Comparison of ENCODE assay signal across 14 mouse cellular contexts in genomic region chr6:118302783-118303350, GRCm38 (mm10).
DNase-seq lines count a peak whose midpoint lies in the region; ATAC-seq and TF ChIP-seq lines count a peak whose summit lies in the region.
"Had no signal": no experiment of that assay in that cellular context is flagged by ENCODE, and none has a peak within 500 bp of the region (broad histone marks: within the 10 kb centered on the region; RNA-seq: fewer than 3 reads in every experiment).

No protein-coding gene starts in this region.

- WGBS in hindbrain, embryonic 10.5 days: 56% methylated on average over 7 of the region's 7 CpGs
- WGBS in hindbrain, postnatal 0 days: 59% methylated on average over 7 of the region's 7 CpGs
- 45% methylated on average over 7 of the region's 7 CpGs for WGBS in embryonic facial prominence, embryonic 10.5 days
- WGBS in neural tube, embryonic 14.5 days: 41% methylated on average over 7 of the region's 7 CpGs

- H3K4me3 ChIP-seq in hindbrain, embryonic 10.5 days: no peak overlapping the region
- H3K4me3 ChIP-seq in hindbrain, postnatal 0 days (ENCODE audit: low read length): no peak overlapping the region
- H3K4me3 ChIP-seq in embryonic facial prominence, embryonic 10.5 days: no peak overlapping the region
- H3K4me3 ChIP-seq in neural tube, embryonic 14.5 days (ENCODE audit: low read depth, low read length): no peak overlapping the region

- no peak overlapping the region for H3K4me2 ChIP-seq in hindbrain, postnatal 0 days (ENCODE audit: low read depth, low read length)
- no peak overlapping the region for H3K4me2 ChIP-seq in neural tube, embryonic 14.5 days (ENCODE audit: low read depth, low read length)

- no peak overlapping the region for H3K9ac ChIP-seq in hindbrain, postnatal 0 days (replicated peaks; ENCODE audit: low read length)
- no peak overlapping the region for H3K9ac ChIP-seq in neural tube, embryonic 14.5 days (replicated peaks; ENCODE audit: low read depth, low read length)
- H3K9ac ChIP-seq: liver, embryonic 14.5 days had no signal

- no peaks in the 10 kb centered on the region for H3K36me3 ChIP-seq in hindbrain, embryonic 10.5 days
- no peaks in the 10 kb centered on the region for H3K36me3 ChIP-seq in hindbrain, postnatal 0 days (ENCODE audit: insufficient read depth, low read length)
- H3K36me3 ChIP-seq in embryonic facial prominence, embryonic 10.5 days (replicated peaks): no peaks in the 10 kb centered on the region
- no peaks in the 10 kb centered on the region for H3K36me3 ChIP-seq in neural tube, embryonic 14.5 days (ENCODE audit: control insufficient read depth, insufficient read depth, low read length)

- no peak for ATAC-seq in hindbrain, postnatal 0 days
- ATAC-seq in neural tube, embryonic 14.5 days (ENCODE audit: low read depth): peak; percentile 36; the same call in 1 of the 2 replicates
- ATAC-seq: intestine, embryonic 16.5 days had no signal

- DNase-seq in hindbrain, embryonic 10.5 days (ENCODE audit: low spot score): no peak
- DNase-seq in hindbrain, postnatal 0 days (ENCODE audit: low spot score): no peak
- DNase-seq in lung, postnatal 25 days (ENCODE audit: low spot score): peak; percentile 23
- DNase-seq in lung, postnatal 4 days: no peak
- no peak for DNase-seq in embryonic facial prominence, embryonic 10.5 days (ENCODE audit: low spot score)
- DNase-seq in right cerebral cortex, postnatal 14 days: no peak
- no peak for DNase-seq in layer of hippocampus, postnatal 25 days (ENCODE audit: extremely low spot score in 1 of 2, low spot score in 1 of 2)
- DNase-seq: cerebellum, adult 18-20 months; heart, adult 18-20 months; layer of hippocampus, postnatal 36 days; lung, postnatal 14 days had no signal

- H3K4me1 ChIP-seq in hindbrain, embryonic 10.5 days (replicated peaks): peaks cover 42% of the 10 kb centered on the region
- H3K4me1 ChIP-seq in hindbrain, postnatal 0 days (ENCODE audit: insufficient read depth, low read length): 0 out of 2 replicates have a peak, but pooled peaks cover 13% of the 10 kb centered on the region
- peaks cover 41% of the 10 kb centered on the region for H3K4me1 ChIP-seq in embryonic facial prominence, embryonic 10.5 days
- H3K4me1 ChIP-seq in neural tube, embryonic 14.5 days (ENCODE audit: control insufficient read depth, insufficient read depth, low read length): peaks cover 8% of the 10 kb centered on the region; the same call in 1 of the 2 replicates

- no peaks in the 10 kb centered on the region for H3K9me3 ChIP-seq in hindbrain, embryonic 10.5 days
- no peaks in the 10 kb centered on the region for H3K9me3 ChIP-seq in hindbrain, postnatal 0 days (ENCODE audit: low read length)
- H3K9me3 ChIP-seq in embryonic facial prominence, embryonic 10.5 days: no peaks in the 10 kb centered on the region
- H3K9me3 ChIP-seq in neural tube, embryonic 14.5 days (ENCODE audit: control insufficient read depth, low read length): no peaks in the 10 kb centered on the region

- H3K27me3 ChIP-seq in hindbrain, embryonic 10.5 days (ENCODE audit: insufficient read depth, poor library complexity, severe bottlenecking): no peaks in the 10 kb centered on the region
- H3K27me3 ChIP-seq in hindbrain, postnatal 0 days (ENCODE audit: insufficient read depth, low read length): no peaks in the 10 kb centered on the region
- H3K27me3 ChIP-seq in embryonic facial prominence, embryonic 10.5 days (replicated peaks; ENCODE audit: low read depth, poor library complexity, severe bottlenecking): 0 out of 2 replicates have a peak, but pooled peaks cover 6% of the 10 kb centered on the region
- no peaks in the 10 kb centered on the region for H3K27me3 ChIP-seq in neural tube, embryonic 14.5 days (ENCODE audit: control insufficient read depth, insufficient read depth, low read length)

- peak overlapping the region; percentile 31; the same call in 1 of the 2 replicates for H3K27ac ChIP-seq in hindbrain, embryonic 10.5 days
- no peak overlapping the region for H3K27ac ChIP-seq in hindbrain, postnatal 0 days
- H3K27ac ChIP-seq in embryonic facial prominence, embryonic 10.5 days (replicated peaks): 0 out of 2 replicates have a peak overlapping the region, but pooled peaks have one; percentile 40
- H3K27ac ChIP-seq in neural tube, embryonic 14.5 days (ENCODE audit: low read depth, low read length): no peak overlapping the region; the same call in 1 of the 2 replicates
- H3K27ac ChIP-seq: liver, embryonic 14.5 days had no signal

- no peak for TF ChIP-seq CTCF in hindbrain, postnatal 0 days (IDR thresholded peaks at IDR 0.05; ENCODE audit: low read depth)

Comparison
In these comparisons a context has a peak if more than half of its experiments do, and no peak if none do; other contexts are left out.
1. H3K27ac ChIP-seq: peak in hindbrain, embryonic 10.5 days (single experiment) and embryonic facial prominence, embryonic 10.5 days (single experiment); none in hindbrain, postnatal 0 days (single experiment) and neural tube, embryonic 14.5 days (single experiment).